Mouse (Mus musculus) midbrain, embryonic 15.5 days (tissue): ENCODE measurements at regions not wholly inside any gene's neighbourhood (a gene's known extent, or its start where the extent isn't known, plus 50 kb on each side); places are given as distances from the start of the nearest gene placed in this dataset.

Experiments used
- ATAC-seq: fragments of 200-750 bp; cut with Nextera tagmentation; replicated peaks from 2 replicates; pipeline ENCODE4 v1.8.0; 2017; ENCODE audit warnings: moderate TSS enrichment
- H3K27ac ChIP-seq: fragments of 300-500 bp; sonication (generic); 2 replicates; pipeline ENCODE4 v1.5.1; 2015; ENCODE audit warnings: mild to moderate bottlenecking, inconsistent platforms
- H3K27me3 ChIP-seq: fragments of 300-500 bp; sonication (generic); replicated peaks from 2 replicates; pipeline ENCODE4 v1.6.1; 2015; ENCODE audit warnings: inconsistent platforms
- H3K36me3 ChIP-seq: fragments of 300-500 bp; sonication (generic); replicated peaks from 2 replicates; pipeline ENCODE4 v1.6.1; 2015; ENCODE audit warnings: inconsistent platforms
- H3K4me1 ChIP-seq: fragments of 300-500 bp; sonication (generic); 2 replicates; pipeline ENCODE4 v1.6.1; 2015; ENCODE audit warnings: inconsistent platforms
- H3K4me2 ChIP-seq: fragments of 300-500 bp; sonication (generic); 2 replicates; pipeline ENCODE4 v1.6.1; 2015; ENCODE audit warnings: inconsistent platforms, mild to moderate bottlenecking, moderate library complexity
- H3K4me3 ChIP-seq: fragments of 300-500 bp; sonication (generic); 2 replicates; pipeline ENCODE4 v1.5.1; 2015; ENCODE audit warnings: mild to moderate bottlenecking, inconsistent platforms
- H3K9ac ChIP-seq: fragments of 300-500 bp; sonication (generic); 2 replicates; pipeline ENCODE4 v1.6.1; 2015; ENCODE audit warnings: mild to moderate bottlenecking, inconsistent platforms
- H3K9me3 ChIP-seq: fragments of 300-500 bp; sonication (generic); 2 replicates; pipeline ENCODE4 v1.6.1; 2016; ENCODE audit warnings: inconsistent platforms
- WGBS: fragments of 180-500 bp; shearing (Covaris S2); methylation state at CpG from one replicate; pipeline ENCODE4 v1.1.7; 2015; ENCODE audit warnings: mixed read lengths; 5-methylcytosine and 5-hydroxymethylcytosine counted together

- Histone ChIP-seq H3K27ac (peak overlapping the region; percentile 65), H3K4me3 (no peak overlapping the region), H3K27me3 (no peaks in the 10 kb centered on the region), H3K9ac (no peak overlapping the region), H3K4me1 (peaks cover 34% of the 10 kb centered on the region), H3K4me2 (peak overlapping the region; percentile 11), H3K36me3 (no peaks in the 10 kb centered on the region), H3K9me3 (no peaks in the 10 kb centered on the region)
- ATAC-seq, result peak; percentile 91
- WGBS, result 11% methylated on average over 11 of the region's 11 CpGs
Observed at GRCm38 (mm10) chr9:14173631-14174323, 101.1 kb upstream of the Sesn3 start.

DNA sequence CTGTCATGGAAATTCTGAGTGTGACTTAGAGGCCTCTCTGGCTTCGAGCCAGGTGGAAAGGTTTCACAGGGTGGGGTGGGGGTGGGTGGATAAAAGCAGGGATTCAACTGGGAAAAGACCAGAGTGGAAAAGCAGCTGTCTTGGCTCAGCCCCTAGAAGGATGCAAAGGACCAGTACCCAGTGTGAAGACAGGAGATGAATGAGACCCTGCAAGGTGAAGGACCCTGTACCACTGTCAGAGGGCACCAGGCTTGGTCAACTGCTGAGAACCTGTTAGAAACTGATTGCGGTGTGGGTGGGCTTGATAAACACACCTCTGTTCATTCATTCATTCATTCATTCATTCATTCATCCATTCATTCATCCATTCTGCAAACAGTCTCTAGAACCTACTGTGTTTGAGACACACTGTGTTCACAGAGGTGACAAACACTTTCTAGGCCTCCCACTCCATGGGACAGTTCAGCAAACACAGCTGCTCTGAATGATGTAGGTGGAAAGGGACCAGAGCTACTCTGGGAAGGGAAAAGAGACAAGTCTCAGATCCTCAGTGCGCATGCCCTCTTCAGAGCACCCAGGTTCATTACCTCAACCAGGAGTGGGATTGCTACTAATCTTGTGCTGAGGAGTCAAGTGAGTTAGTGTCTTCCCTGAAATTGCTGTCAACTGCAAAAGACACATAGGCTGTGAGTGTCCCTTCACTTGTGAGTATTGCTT, 100.4 kb upstream of the Sesn3 start:
- Histone ChIP-seq H3K9me3 (no peaks in the 10 kb centered on the region), H3K4me3 (no peak overlapping the region), H3K4me1 (peaks cover 34% of the 10 kb centered on the region), H3K27ac (0 out of 2 replicates have a peak overlapping the region, but pooled peaks have one; percentile 2), H3K9ac (no peak overlapping the region), H3K27me3 (no peaks in the 10 kb centered on the region), H3K36me3 (no peaks in the 10 kb centered on the region), H3K4me2 (no peak overlapping the region)
- 75% methylated on average over 3 of the region's 3 CpGs for WGBS
- ATAC-seq, result peak; percentile 77

- H3K27ac ChIP-seq, result 0 out of 2 replicates have a peak overlapping the region, but pooled peaks have one; percentile 2
Observed at GRCm38 (mm10) chr9:14175041-14175881, 99.6 kb upstream of the Sesn3 start.

GRCm38 (mm10) chr9:14179777-14180176, 95.1 kb upstream of the Sesn3 start:
- WGBS, result 83% methylated on average over 1 of the region's 1 CpGs
- no peak overlapping the region for H3K9ac ChIP-seq
- ATAC-seq, result no peak

More at GRCm38 (mm10) chr9:14175041-14175881, 99.6 kb upstream of the Sesn3 start:
- Histone ChIP-seq H3K27me3 (no peaks in the 10 kb centered on the region), H3K4me1 (peaks cover 34% of the 10 kb centered on the region), H3K9ac (no peak overlapping the region), H3K4me2 (0 out of 2 replicates have a peak overlapping the region, but pooled peaks have one; percentile 4), H3K4me3 (no peak overlapping the region), H3K36me3 (no peaks in the 10 kb centered on the region), H3K9me3 (no peaks in the 10 kb centered on the region)
- ATAC-seq, result no peak
- 35% methylated on average over 11 of the region's 11 CpGs for WGBS

DNA sequence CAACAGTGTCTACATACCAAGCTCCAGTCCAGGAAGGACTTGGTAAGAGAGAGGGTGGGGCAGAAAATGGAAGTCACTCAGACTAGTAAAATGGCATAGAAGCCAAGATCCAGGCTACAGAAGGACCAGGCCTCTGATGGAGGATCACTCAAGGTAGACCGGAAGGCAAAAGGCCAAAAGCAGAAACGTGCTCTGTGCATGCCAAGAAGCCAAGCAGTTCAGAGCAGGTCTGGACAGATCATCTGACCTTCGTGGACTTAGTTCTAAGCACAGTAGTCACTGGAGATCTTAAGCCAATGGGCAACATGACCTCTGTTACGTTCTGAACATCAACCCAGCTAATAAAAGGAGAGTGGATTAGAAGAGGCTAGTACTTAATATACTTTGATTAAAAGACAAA, 90.6 kb upstream of the Sesn3 start:
- H3K4me1 ChIP-seq, result no peaks in the 10 kb centered on the region
- no peak overlapping the region for H3K9ac ChIP-seq
- no peak for ATAC-seq
- WGBS, result 88% methylated on average over 4 of the region's 4 CpGs
- no peak overlapping the region for H3K4me3 ChIP-seq
- no peaks in the 10 kb centered on the region for H3K36me3 ChIP-seq
- H3K4me2 ChIP-seq, result no peak overlapping the region
- H3K27me3 ChIP-seq, result no peaks in the 10 kb centered on the region
- no peak overlapping the region for H3K27ac ChIP-seq
- H3K9me3 ChIP-seq, result no peaks in the 10 kb centered on the region

More at GRCm38 (mm10) chr9:14179777-14180176, 95.1 kb upstream of the Sesn3 start:
- Histone ChIP-seq H3K4me2 (no peak overlapping the region), H3K9me3 (no peaks in the 10 kb centered on the region), H3K36me3 (no peaks in the 10 kb centered on the region), H3K4me3 (no peak overlapping the region), H3K4me1 (peaks cover 17% of the 10 kb centered on the region), H3K27me3 (no peaks in the 10 kb centered on the region), H3K27ac (no peak overlapping the region)

DNA sequence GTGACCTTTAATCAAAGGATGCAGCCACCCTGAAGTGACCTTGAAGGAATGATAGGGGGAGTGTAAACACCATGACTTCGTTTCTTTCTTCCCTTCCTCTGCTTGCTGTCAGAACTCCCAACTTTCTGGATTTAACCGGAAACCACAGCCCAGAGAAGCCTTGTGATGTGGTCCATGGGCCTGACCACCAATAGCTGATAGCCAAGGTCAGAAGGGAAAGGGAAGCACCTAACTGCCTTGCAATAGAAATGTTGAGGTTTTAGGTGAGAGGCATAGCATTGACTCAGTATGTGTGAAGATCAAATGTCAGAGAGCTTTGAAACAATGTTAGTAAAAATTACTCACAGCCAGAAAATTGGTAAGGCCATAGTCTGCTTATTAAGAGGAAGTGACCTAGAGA, 89.2 kb upstream of the Sesn3 start:
- no peak overlapping the region for H3K27ac ChIP-seq

GRCm38 (mm10) chr9:14187753-14188152, 87.1 kb upstream of the Sesn3 start:
- Histone ChIP-seq H3K4me3 (no peak overlapping the region), H3K4me2 (no peak overlapping the region), H3K27ac (no peak overlapping the region), H3K9ac (no peak overlapping the region), H3K9me3 (no peaks in the 10 kb centered on the region), H3K4me1 (no peaks in the 10 kb centered on the region), H3K36me3 (no peaks in the 10 kb centered on the region), H3K27me3 (no peaks in the 10 kb centered on the region)
- WGBS, result 97% methylated on average over 1 of the region's 1 CpGs
- no peak for ATAC-seq

More for the DNA sequence above, 89.2 kb upstream of the Sesn3 start:
- no peaks in the 10 kb centered on the region for H3K27me3 ChIP-seq
- no peak for ATAC-seq
- no peak overlapping the region for H3K9ac ChIP-seq
- no peak overlapping the region for H3K4me3 ChIP-seq
- 76% methylated on average over 2 of the region's 2 CpGs for WGBS
- H3K36me3 ChIP-seq, result no peaks in the 10 kb centered on the region
- no peaks in the 10 kb centered on the region for H3K9me3 ChIP-seq
- no peak overlapping the region for H3K4me2 ChIP-seq
- no peaks in the 10 kb centered on the region for H3K4me1 ChIP-seq

DNA sequence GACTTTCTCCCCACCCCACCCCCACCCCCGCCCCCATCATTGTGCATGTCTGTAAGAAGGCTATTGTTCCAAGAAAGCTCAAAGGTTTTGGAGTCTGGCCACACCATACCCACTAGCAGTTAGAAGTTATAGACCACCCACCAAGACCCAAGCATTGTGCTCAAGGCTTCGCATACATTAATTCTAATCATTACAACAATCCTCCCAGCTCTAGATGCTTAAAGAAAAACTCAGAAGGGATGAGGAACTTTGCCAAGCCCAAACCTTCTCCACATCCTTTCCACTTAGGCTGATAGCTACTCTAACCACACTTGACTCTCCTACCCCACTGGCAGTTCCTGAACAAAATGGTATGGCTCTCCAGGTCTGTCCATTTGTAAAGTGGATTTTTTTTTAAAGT, 86.4 kb upstream of the Sesn3 start:
- Histone ChIP-seq H3K36me3 (no peaks in the 10 kb centered on the region), H3K9ac (no peak overlapping the region), H3K4me3 (no peak overlapping the region), H3K27me3 (no peaks in the 10 kb centered on the region), H3K9me3 (no peaks in the 10 kb centered on the region), H3K4me1 (no peaks in the 10 kb centered on the region), H3K4me2 (no peak overlapping the region), H3K27ac (no peak overlapping the region)
- no peak for ATAC-seq
- 54% methylated on average over 2 of the region's 2 CpGs for WGBS

DNA sequence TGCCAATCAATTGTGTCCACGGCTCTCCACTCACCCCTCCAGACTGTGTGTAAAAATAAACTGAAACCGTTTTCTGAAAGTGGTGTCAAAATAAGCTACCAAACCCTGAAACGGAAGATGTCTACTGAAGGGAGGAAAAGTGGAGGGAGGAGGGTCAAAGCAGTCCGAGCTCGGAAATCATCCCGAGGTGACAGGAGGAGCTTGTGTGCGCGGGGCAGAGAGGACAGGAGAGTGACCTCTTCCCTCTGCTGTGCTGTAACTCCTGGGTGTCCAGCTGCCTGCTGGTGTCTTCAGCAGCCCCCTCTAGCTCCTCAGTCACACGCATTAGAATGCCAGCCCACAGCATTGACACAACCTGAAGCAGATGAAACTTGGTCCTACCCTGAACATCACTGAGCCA, 84.2 kb upstream of the Sesn3 start:
- no peak overlapping the region for H3K4me2 ChIP-seq
- no peak overlapping the region for H3K9ac ChIP-seq
- H3K36me3 ChIP-seq, result no peaks in the 10 kb centered on the region
- 85% methylated on average over 9 of the region's 9 CpGs for WGBS
- no peaks in the 10 kb centered on the region for H3K9me3 ChIP-seq
- no peaks in the 10 kb centered on the region for H3K4me1 ChIP-seq
- no peak for ATAC-seq
- H3K27me3 ChIP-seq, result no peaks in the 10 kb centered on the region
- no peak overlapping the region for H3K27ac ChIP-seq
- no peak overlapping the region for H3K4me3 ChIP-seq

DNA sequence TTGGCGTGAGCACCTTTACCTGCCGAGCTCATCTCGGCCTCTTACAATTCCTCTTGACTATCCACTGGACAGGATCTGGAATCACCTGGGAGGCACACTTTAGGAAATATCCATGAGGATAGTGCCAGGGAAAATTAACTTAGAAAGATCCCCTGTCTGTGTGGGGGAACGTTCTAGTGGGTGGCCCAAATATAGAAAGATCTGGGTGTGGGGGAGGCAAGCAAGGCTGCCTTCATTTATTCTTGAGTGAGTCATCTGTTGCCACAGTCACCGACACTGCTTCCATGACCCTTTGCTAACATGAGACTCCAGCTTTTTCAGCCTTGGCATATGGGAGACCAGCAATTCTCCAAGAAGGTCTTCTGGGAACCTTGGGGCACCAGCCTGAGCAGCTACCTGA, 80.1 kb upstream of the Sesn3 start:
- ATAC-seq, result no peak

GRCm38 (mm10) chr9:14199116-14199515, 75.8 kb upstream of the Sesn3 start:
- no peaks in the 10 kb centered on the region for H3K27me3 ChIP-seq
- no peaks in the 10 kb centered on the region for H3K36me3 ChIP-seq
- no peak for ATAC-seq
- H3K9me3 ChIP-seq, result no peaks in the 10 kb centered on the region
- no peak overlapping the region for H3K4me2 ChIP-seq
- H3K27ac ChIP-seq, result no peak overlapping the region
- WGBS, result 73% methylated on average over 3 of the region's 3 CpGs
- no peak overlapping the region for H3K9ac ChIP-seq
- no peak overlapping the region for H3K4me3 ChIP-seq
- no peaks in the 10 kb centered on the region for H3K4me1 ChIP-seq

More for the DNA sequence above, 80.1 kb upstream of the Sesn3 start:
- Histone ChIP-seq H3K4me3 (no peak overlapping the region), H3K27me3 (no peaks in the 10 kb centered on the region), H3K4me2 (no peak overlapping the region), H3K9me3 (no peaks in the 10 kb centered on the region), H3K36me3 (no peaks in the 10 kb centered on the region), H3K4me1 (no peaks in the 10 kb centered on the region), H3K27ac (no peak overlapping the region), H3K9ac (no peak overlapping the region)
- 91% methylated on average over 5 of the region's 5 CpGs for WGBS

GRCm38 (mm10) chr9:14199983-14200700, 74.7 kb upstream of the Sesn3 start:
- no peak for ATAC-seq
- 68% methylated on average over 9 of the region's 9 CpGs for WGBS
- Histone ChIP-seq H3K4me3 (no peak overlapping the region), H3K9ac (no peak overlapping the region), H3K4me1 (no peaks in the 10 kb centered on the region), H3K27me3 (no peaks in the 10 kb centered on the region), H3K27ac (no peak overlapping the region), H3K9me3 (no peaks in the 10 kb centered on the region), H3K36me3 (no peaks in the 10 kb centered on the region), H3K4me2 (no peak overlapping the region)
